Mouse (Mus musculus) kidney, postnatal 14 days (tissue): ENCODE data around the gene Arhgdia.
A peak's percentile ranks its signal among the peaks of the same experiment; 100 is the strongest.
"Not testable (repeated sequence)": the region's sequence is repeated elsewhere in the genome, so short reads cannot be mapped to it uniquely, and the experiment has no call there.

Experiments used
- DNase-seq: peaks from one replicate; pipeline ENCODE4 v3.0.0; 2022; ENCODE audit warnings: mixed read lengths

Arhgdia gene

DNA sequence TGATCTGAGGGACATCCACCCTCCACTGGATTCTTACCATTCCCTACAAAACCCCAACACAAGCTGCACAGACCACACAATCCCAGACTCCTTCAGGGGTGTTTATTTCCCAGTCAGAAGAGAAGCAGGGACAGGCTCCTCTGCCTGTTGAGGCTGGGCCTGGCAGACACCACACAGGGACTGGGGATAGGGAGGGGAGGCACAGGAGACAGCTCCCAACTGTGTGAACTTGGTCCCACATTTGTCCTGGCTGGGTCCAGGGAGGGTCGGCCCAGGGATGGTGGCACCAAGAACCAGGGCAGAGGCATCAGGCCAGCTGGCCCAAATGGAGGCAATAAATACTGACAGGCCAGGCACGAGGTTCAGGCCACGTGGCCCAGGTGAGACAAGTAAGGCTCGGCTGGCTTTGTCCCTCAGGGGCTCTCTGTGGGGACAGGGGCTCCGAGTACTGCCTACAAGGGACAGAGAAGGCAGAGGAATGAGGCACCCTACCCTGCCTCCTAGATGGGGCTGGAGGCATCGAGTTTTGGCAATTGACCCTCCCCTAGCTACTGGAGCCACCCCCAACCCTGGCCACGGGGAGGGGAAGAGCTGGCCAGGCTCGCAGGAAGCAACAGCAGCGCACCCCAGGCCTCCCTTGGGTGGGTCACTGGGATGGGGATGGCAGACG is 3.3 kb downstream of the Arhgdia start:
- peak; percentile 27 for DNase-seq

DNA sequence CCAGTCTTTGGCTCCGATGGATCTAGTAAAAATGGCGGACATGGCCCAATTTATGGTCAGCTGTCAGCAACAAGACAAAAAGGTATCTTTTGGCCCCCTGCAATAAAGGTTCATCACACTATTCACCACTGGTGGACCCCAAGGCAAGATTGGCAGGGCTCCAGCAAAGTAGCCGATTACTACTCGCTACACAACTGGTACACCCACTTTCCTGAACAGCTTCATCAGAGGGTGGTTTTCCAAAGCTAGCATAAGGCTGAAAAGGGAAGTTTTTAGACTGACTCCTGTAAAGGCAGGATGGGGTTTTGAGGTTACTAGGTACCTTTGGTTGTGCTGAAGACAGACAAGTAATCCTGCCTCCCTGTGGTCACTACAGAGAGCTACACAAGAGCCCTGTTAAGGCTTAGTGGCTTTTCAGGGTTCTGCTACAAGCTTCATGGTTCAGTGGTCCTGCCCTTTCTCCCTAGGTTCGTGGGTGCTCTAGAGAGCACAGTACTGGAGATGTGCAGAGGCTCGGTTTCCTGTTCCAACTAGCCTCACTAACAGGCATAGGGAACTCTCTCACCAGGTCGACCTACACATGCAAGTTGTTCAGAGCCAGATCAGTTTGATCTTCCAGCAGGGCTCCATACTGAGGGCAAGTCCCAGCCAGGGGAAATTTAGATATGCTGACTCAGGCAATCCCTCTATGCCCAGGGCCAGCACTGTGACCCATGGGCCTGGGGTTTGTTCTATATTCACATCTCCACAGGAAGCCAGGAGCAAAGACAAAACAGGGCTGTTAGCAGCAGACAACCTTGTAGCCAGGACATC is 4.0 kb downstream of the Arhgdia start:
- DNase-seq = peak; percentile 69

DNA sequence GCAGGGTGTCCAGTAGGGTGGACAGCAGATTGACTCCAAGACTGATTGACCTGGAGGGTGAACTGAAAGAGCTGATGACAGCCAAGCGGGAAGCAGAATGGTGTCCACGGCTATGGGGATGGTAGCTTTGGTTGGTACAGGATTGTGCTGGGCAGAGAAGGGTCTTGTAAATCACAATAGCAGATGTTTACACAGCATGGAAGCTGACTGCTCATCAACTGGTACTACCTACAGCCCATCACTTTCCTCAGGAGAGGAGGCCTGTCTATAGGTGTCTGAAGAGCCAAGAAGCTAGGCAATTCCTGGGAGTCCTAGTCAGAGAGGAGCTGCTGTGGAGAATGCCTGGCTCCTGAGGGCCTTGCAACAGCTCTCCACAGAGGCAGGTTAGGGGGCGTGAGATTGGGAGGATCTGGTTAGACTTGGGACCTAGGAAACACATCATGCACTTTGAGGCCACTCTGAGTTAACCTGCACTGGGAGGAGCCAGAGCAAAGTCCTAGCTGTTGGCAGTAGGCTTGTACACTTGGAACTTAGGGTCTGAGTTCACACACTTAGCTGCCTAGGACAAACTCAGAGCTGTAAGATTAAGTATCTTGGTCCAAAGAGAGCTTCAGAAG is 5.0 kb downstream of the Arhgdia start:
- peak; percentile 82 for DNase-seq

DNA sequence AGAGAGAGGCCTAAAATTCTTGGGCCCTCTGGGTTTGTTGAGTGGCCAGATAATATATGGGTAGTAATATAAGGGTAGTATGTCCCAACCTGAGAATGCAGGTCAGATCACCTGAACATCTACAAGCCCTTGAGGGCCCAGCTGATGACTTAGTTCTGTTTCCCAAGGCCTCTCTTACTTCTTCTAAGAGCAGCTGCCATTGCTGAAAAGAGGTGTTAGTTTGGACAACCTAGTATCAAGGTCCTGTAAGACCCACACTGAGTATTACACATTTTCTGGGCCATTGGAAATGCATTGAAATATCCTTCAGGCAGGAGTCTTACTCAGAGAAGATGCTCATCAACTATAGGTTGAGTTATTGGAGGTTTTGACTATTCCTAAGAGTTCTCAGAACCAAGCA is 5.5 kb downstream of the Arhgdia start:
- DNase-seq = no peak

DNA sequence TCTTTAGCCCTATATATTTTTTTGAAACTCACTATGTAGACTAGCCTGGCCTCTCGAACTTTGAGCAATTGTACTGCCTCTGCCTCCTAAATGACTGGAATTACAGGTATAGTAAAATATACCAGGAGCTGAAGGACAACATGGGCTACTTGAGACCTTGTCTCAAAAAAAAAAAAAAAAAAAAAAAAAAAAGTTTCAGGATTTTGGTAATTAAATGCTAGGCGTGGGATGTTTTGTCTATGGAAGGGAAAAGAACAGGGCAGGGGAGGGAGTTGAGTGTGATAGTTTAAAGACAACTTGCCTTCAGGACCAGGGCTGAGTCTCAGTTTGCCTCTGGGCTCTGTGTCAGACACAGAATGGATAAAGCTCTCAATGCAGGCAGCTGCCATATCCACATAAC is 6.4 kb downstream of the Arhgdia start:
- DNase-seq = no peak

DNA sequence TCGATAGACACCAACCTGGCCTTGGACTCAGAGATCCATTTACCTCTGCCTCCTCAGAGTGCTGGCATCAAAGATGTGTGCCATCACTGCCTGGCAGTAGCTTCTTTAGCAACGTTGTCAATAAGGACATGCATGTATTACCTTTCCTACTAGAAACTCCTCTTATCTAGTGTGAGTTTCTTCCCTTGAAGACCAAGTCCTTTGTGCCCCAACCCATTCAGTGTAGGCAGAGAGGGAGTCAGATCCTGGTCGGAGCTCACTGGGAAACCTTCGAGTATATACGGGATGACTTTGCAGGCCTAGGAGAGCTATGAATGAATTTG is 7.2 kb downstream of the Arhgdia start:
- DNase-seq = no peak

DNA sequence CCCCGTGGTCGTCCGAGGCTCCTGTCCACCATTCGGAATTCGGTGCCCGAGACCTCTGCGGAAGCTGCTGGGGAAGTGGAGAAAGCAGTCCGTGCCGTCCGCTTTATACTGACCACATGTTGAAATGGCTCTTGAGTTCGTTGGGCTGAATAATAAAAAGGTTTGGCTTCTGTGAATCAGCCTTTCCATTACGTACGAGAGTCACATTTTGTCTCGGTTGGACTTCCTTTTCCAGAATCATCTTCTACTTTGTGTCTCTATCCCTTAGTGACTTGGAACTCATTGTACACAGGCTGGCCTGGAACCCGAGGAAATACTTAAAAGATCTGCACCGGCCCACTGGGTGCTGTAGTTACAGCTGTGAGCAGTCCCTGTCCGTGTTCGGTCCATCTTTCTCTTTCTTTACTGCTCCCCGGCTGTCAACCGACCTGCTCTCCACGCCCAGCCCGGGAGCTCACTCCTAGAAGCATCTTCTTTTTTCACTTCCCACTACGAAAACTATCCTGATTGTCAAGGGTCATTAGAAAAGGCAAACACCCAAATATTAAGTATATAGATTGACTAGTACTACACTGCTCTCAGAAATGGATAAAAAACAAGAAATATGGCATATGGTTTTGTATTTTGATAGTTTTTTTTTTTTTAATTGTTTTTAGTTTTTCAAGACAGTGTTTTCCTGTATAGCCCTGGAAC is 7.7 kb downstream of the Arhgdia start:
- DNase-seq = no peak

DNA sequence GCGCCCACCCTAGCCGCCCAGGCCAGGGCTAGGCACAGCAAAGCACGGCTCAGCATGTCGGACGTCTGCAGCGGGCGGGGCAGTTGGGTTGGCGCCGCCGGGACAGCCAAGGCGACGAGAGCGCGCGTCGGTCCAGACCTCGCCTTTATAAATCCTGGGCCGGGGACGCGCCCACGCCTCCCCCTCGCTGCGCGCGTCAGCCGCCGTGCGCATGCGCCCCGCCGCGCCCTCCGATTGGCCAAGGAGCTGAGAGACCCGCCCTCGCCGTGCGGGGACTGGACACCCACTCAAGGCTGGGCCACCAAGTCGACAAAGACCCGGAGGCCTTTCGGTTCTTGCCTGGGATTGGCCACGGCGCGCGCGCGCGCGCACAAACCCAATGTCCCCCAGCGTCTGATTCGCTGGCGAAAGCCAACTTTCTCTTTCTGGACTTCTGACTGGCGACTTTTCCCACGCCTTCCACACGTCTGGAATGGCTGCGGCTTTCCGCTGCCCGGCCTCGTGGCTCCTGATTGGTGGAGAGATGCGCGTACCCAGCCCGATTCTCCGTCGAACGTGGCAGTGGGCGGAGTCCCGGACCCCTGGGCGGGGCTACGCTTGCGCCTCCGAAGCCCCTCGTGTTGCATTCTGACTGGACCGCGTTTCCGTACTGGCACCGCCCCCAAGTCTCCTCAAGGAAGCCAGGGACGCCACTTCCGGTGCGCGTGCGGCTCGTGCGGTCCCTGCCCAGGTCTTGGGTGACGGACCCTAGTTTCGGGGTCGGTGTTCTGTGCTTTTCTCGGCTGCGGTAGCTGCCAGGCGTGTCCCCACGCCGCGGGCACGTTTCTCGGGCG is 8.5 kb downstream of the Arhgdia start, which contains the start of gene P4hb:
P4hb (minus strand) TSS at position 502 of the 833 bp plus-strand sequence.
- DNase-seq = peak; percentile 100

DNA sequence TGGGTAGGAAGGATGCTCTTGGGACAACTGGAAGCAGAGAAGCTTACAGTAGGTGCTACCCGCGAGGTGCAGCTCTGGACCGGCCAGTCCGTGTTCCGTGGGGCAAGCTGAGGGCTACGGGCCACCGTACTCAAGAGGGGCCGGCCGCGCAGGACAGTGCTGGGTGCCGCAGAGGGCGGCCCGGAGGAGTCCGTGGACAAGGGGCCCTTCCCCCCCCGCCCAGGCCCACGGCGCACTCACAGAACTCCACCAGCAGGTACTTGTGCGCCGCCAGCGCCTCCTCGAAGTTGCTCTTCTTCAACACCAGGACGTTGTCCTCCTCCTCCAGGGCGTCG is 9.0 kb downstream of the Arhgdia start:
- no peak for DNase-seq

DNA sequence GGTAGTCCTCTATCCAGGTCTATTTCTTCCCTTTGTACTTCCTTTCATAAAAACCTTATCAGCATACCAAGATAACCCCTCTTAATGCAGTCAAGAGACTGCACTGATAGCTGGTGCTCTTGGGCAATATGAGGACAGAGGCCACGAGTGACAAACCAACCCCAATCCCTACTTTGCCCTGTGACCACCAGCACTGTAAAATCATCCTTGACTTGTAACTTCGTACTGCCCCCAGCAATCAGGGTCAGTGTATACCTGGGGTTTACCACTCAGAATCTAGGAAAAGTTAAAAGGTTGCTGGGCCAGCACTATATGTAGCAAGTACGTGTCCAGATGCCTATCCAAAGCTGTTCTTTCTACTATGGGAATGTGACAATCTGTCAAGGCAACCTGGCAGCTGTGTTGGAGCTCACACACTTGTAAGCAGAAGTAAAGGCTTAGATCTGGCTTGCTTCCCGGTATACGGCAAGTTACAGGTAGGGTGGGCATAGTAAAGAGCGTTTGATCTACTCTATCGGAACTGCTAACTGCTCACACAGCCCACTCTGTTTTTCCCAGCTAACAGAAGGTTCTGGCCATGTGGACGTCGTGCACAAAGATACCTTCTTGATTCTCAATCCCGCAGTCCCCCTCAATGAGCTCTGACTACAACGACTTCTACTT is 9.5 kb downstream of the Arhgdia start:
- no peak for DNase-seq

DNA sequence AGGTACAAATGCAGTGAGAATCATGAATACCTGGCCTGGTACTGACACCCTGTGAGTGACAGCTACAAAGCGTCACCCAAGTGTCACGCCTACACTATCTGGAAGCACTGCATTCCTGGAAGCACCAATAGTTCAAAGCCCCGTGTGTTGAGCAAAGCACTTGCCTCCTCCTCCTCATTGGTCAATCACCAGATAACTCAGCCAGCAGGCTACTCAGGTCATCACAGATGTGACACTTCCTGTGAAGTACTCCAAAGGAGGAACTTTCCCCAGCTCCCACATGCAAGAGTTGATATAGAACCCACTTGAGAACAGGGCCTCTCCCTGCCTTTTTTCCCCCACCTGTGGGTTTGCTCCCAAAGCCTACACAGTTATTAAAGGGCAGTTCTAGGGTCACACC is 10.3 kb downstream of the Arhgdia start:
- no peak for DNase-seq

DNA sequence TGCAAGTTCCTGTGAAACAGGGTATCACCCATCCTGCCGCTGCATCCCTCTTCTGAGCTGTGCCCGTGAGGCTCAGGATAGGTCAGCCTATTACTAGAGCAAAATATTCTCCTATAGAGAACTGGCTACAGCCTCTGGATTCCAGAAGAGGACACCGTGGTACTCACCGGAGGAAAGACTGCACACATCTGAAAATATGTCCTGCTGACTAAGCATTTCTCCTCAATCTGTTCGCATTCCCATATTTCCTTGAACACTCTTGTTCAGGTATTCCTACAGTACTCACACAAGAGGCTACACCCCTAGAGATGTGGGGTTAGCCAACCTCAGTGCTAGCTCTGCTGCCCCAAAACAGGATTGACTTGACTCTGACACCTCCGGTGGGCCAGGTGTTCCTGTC is 13.1 kb downstream of the Arhgdia start:
- no peak for DNase-seq

DNA sequence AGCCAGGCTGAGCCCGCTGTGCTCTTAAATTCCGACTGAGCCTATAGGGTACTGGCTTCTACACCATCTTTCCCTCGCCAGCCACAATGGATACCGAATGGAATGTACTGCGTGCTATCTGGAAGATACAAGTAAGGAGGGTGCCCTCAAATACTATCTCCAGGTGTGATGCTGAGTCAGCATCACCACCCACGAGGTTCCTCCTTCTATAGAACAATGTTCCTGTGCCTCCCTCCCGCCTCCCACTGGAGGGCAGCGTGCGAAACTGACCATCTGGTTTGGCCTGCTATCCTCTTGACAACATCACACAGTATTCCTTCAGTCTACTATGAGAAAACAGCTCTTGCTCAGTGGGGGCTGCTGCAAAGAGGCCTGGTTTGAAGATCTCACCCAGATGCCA is 16.3 kb downstream of the Arhgdia start:
- DNase-seq = no peak

DNA sequence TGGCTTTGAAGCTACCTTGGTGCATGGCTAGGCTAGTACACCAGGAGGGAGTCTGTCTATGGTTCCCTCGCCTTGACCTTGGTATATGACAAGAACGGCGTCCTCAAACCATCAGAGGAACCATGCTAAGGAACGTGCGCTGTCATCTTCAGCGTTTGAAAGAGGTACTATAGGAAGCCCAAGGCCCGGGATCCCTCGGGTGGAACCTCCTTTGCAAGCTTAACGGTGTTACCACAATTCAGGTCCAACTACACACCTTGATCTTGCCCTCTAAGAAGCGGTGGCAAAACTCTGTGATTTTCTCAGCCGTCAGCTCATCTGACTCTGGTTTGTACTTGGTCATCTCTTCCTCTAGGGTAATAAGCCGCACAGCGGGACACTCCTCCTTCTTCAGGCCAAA is 18.5 kb downstream of the Arhgdia start:
- DNase-seq = no peak

DNA sequence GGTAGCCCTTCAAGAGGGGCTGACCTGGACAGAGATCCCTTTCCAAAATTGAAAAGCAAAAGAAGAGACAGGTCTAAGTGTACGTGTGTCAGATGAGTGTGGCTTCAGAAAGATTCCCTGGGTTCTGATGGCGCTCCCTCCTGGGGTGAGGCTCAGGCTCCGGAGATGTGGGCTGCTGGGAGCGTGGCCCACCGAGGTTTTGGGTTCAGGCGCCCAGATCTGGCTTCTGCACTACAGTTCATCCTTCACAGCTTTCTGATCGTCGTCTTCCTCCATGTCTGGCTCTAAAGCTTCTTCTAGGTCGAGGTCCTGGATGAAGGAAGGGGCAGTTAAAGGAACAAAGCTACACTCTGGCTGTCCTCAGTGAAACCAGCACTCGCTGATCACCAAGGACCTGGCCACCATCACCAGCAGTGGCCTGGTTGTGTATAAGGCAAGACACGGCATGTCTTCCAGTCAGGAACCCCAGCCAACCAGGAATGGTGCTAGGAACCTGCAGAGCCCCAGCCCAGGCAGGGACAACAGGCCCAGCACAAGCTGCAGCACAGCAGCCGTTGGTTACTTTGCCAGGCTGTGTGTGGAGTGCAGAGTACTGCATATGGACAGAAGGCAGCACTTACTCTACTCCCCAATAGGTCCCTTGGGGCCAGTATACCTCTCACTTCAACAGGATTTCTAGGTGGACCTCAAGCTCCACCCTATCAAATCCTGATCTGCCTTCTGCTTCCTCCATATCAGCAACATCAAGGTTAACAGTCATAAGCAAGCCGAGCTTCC is 20.3 kb downstream of the Arhgdia start:
- no peak for DNase-seq

DNA sequence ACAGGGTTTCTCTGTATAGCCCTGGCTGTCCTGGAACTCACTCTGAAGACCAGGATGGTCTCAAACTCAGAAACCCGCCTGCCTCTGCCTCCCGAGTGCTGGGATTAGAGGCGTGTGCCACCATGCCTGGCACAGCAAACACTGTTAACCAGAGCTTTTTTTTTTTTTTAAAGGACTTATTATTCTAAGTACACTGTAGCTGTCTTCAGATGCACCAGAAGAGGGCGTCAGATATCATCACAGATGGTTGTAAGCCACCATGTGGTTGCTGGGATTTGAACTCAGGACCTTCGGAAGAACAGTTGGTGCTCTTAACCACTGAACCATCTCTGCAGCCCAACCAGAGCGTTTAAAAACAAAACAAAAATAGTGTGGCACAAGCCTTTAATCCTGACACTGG is 22.6 kb downstream of the Arhgdia start:
- not testable (repeated sequence) for DNase-seq

DNA sequence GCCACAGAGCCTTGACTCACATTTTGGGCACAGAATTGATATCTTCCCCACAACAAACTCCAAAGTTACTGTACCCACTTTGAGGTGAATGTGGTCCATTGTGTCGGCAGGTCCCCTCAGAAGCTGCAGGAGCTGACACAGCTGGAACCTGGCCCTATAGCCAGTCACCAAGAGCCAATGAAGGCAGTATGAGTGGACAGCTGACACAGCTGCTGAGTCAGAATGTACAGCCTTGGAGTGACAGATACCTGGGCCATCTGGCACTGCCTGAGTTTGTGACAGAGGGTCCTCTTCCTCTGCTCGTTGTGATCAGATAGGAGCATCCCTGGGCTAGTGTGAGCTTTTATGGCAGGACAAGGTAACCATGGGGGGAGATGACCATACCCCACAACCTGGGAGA is 26.2 kb downstream of the Arhgdia start:
- no peak for DNase-seq

DNA sequence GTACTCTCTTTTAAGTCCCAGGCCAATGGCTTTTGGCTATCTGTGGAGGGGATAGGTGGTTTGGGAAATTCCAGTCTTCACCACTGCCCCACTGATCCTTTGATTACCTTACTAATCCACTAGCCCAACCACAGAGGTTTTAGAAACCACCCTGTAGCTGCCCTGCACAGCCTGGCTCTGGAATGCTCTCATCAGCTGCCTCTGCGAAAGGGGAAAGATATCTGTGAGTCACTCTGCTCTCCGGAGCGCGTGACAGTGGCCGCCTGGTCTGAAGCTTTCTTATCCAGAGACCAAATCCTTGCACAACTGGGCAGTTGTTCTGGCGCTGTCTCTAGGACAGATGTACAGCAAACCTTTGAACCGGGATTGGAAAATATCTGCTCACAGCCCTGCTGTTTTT is 26.6 kb downstream of the Arhgdia start:
- DNase-seq = no peak

DNA sequence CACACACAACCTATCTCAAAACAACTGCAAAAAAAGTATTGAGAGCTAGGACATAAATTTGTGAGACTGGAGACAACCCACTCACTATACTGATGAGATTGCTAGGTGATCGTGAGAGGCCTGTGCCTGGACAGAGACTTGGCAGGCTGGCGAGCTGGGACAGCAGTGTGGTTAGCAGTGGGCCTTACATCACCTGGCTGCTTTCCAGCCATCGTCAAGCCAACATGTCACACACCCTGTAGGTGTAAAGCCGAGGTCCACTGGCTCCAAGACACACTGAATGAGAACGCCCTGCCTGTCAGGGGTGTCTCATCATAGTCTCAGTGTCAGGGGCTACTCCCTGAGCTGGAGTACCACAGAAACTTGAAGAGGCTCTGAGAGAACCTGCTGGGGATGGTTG is 28.7 kb downstream of the Arhgdia start:
- no peak for DNase-seq

DNA sequence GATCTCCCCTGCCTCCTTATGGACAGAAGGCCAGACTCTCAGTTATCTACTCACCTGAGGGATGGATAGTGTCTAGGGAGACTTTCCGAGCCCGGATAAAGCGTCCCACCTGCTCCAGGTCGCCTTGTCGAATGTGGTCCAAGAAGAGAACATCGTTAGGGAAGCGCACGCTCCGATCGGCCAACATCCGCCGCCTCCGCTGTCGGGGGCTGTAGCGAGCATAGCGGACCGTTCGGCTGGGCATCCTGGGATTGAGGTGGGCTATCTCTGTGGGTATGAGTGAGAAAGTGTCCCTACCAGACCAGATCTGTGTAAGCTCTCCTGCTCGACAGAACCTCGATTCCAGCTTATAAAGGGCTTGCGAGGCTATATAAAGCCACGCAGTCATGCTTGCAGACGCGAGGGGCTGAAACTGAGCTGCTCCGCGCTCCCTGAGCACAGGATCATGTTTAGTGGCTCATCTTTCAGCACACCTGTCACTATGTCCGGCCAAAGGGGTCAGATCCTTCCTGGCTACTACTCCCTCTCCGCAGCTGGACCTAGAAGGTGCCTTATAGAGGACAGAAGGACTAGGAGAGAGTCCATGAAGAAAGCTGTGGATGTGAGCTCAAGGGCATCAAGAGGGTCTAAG is 30.5 kb downstream of the Arhgdia start, which contains the start of gene Ppp1r27:
Ppp1r27 (minus strand) TSS at position 323 of the 631 bp plus-strand sequence.
- no peak for DNase-seq
